Mouse (Mus musculus) embryonic facial prominence, embryonic 10.5 days (tissue): ENCODE data around the gene Taf9b. TPM values are rescaled to one million over a fixed set of nuclear protein-coding genes. Genes with fewer than 3 reads are reported as not detected.
"Not testable (repeated sequence)": the region's sequence is repeated elsewhere in the genome, so short reads cannot be mapped to it uniquely, and the experiment has no call there.

Experiments used
- DNase-seq: peaks from one replicate; pipeline ENCODE4 v3.0.0-alpha.2; 2017; ENCODE audit warnings: low spot score
- H3K27ac ChIP-seq: fragments of 300-500 bp; sonication (generic); replicated peaks from 2 replicates; pipeline ENCODE4 v1.5.1; 2016; ENCODE audit warnings: mild to moderate bottlenecking
- H3K27me3 ChIP-seq: fragments of 300-500 bp; sonication (generic); replicated peaks from 2 replicates; pipeline ENCODE4 v1.6.1; 2016; ENCODE audit warnings: low read depth, mild to moderate bottlenecking; ENCODE audit not compliant: poor library complexity, severe bottlenecking
- H3K36me3 ChIP-seq: fragments of 300-500 bp; sonication (generic); replicated peaks from 2 replicates; pipeline ENCODE4 v1.6.1; 2016; ENCODE audit warnings: mild to moderate bottlenecking, moderate library complexity
- H3K4me1 ChIP-seq: fragments of 300-500 bp; sonication (generic); 2 replicates; pipeline ENCODE4 v1.6.1; 2016
- H3K4me3 ChIP-seq: fragments of 300-500 bp; sonication (generic); 2 replicates; pipeline ENCODE4 v1.5.1; 2016; ENCODE audit warnings: mild to moderate bottlenecking, moderate library complexity
- H3K9me3 ChIP-seq: fragments of 300-500 bp; sonication (generic); 2 replicates; pipeline ENCODE4 v1.6.1; 2016; ENCODE audit warnings: mild to moderate bottlenecking
- WGBS: fragments of 180-500 bp; shearing (Covaris S2); methylation state at CpG from one replicate; pipeline ENCODE4 v1.1.7; 2016; 5-methylcytosine and 5-hydroxymethylcytosine counted together
- polyA plus RNA-seq: library from polyadenylated mRNA; unstranded; fragments of >200 nt; fragmentation: Nextera tagmentation; extraction: Ambion mirVana; gene quantifications from 2 replicates; pipeline ENCODE4 v1.2.1, GENCODE M21; 2016

Gene Taf9b
- 8.1 and 8.4 TPM in 2 replicates for polyA plus RNA-seq

GRCm38 (mm10) chrX:106221058-106221457 lies at the start of gene Taf9b:
Gene Taf9b, minus strand, starts transcription at chrX:106221158.
- Histone ChIP-seq H3K36me3 (no peaks in the 10 kb centered on the region), H3K27ac (peak within 1 kb of the TSS; percentile 86; the same call in 1 of the 2 replicates), H3K27me3 (peaks cover 16% of the 10 kb centered on the region), H3K4me3 (peak within 1 kb of the TSS; percentile 67), H3K9me3 (0 out of 2 replicates have a peak, but pooled peaks cover 6% of the 10 kb centered on the region), H3K4me1 (no peaks in the 10 kb centered on the region)
- no peak for DNase-seq
- 89% methylated on average over 25 of the region's 25 CpGs for WGBS

GRCm38 (mm10) chrX:106255276-106255675 lies 34.3 kb upstream of the Taf9b start, which contains the start of gene Fnd3c2:
Gene Fnd3c2, minus strand, starts transcription at chrX:106255376.
- H3K27me3 ChIP-seq: peaks cover 29% of the 10 kb centered on the region
- H3K4me3 ChIP-seq: no peak within 1 kb of the TSS
- no peaks in the 10 kb centered on the region for H3K36me3 ChIP-seq
- no peaks in the 10 kb centered on the region for H3K4me1 ChIP-seq
- no peak within 1 kb of the TSS for H3K27ac ChIP-seq
- DNase-seq: no peak
- H3K9me3 ChIP-seq: no peaks in the 10 kb centered on the region
- 84% methylated on average over 4 of the region's 4 CpGs for WGBS

GRCm38 (mm10) chrX:106219171-106220032 lies 1.6 kb downstream of the Taf9b start:
- Histone ChIP-seq H3K4me1 (no peaks in the 10 kb centered on the region), H3K27me3 (peaks cover 11% of the 10 kb centered on the region; the same call in 1 of the 2 replicates), H3K27ac (peak overlapping the region; percentile 86), H3K36me3 (no peaks in the 10 kb centered on the region), H3K9me3 (0 out of 2 replicates have a peak, but pooled peaks cover 6% of the 10 kb centered on the region), H3K4me3 (peak overlapping the region; percentile 67)
- DNase-seq: peak; percentile 77
- 23% methylated on average over 60 of the region's 60 CpGs for WGBS

GRCm38 (mm10) chrX:106209100-106209499 lies 11.9 kb downstream of the Taf9b start:
- no peak overlapping the region for H3K27ac ChIP-seq
- no peaks in the 10 kb centered on the region for H3K4me1 ChIP-seq
- H3K4me3 ChIP-seq: no peak overlapping the region
- 90% methylated on average over 2 of the region's 2 CpGs for WGBS
- H3K27me3 ChIP-seq: no peaks in the 10 kb centered on the region
- H3K36me3 ChIP-seq: peaks cover 22% of the 10 kb centered on the region
- no peaks in the 10 kb centered on the region for H3K9me3 ChIP-seq
- no peak for DNase-seq

- H3K27me3 ChIP-seq: 0 out of 2 replicates have a peak, but pooled peaks cover under 1% of the 10 kb centered on the region
- no peak for DNase-seq
- H3K4me1 ChIP-seq: no peaks in the 10 kb centered on the region
- 91% methylated on average over 5 of the region's 5 CpGs for WGBS
- no peak overlapping the region for H3K4me3 ChIP-seq
- no peak overlapping the region for H3K27ac ChIP-seq
- H3K36me3 ChIP-seq: peaks cover 94% of the 10 kb centered on the region
- no peaks in the 10 kb centered on the region for H3K9me3 ChIP-seq
These were observed 22.1 kb downstream of the Taf9b start for GRCm38 (mm10) chrX:106198904-106199303.

- no peak for DNase-seq
- Histone ChIP-seq H3K36me3 (peaks cover 98% of the 10 kb centered on the region), H3K27ac (no peak overlapping the region), H3K27me3 (0 out of 2 replicates have a peak, but pooled peaks cover 5% of the 10 kb centered on the region), H3K9me3 (no peaks in the 10 kb centered on the region), H3K4me3 (no peak overlapping the region), H3K4me1 (no peaks in the 10 kb centered on the region)
- WGBS: 67% methylated on average over 5 of the region's 5 CpGs
These were observed 23.6 kb downstream of the Taf9b start for GRCm38 (mm10) chrX:106197308-106197707.

GRCm38 (mm10) chrX:106194361-106194760 lies 26.6 kb downstream of the Taf9b start:
- not testable (repeated sequence) for H3K4me1 ChIP-seq, DNase-seq, H3K4me3 ChIP-seq, H3K9me3 ChIP-seq, H3K27ac ChIP-seq, H3K27me3 ChIP-seq
- 88% methylated on average over 6 of the region's 6 CpGs for WGBS
- peaks cover 85% of the 10 kb centered on the region for H3K36me3 ChIP-seq

- Histone ChIP-seq H3K27me3 (peaks cover 49% of the 10 kb centered on the region), H3K9me3 (no peaks in the 10 kb centered on the region), H3K36me3 (peaks cover 43% of the 10 kb centered on the region), H3K27ac (no peak overlapping the region), H3K4me3 (peak overlapping the region; percentile 66), H3K4me1 (peaks cover 27% of the 10 kb centered on the region)
- DNase-seq: no peak
- WGBS: 38% methylated on average over 4 of the region's 4 CpGs
These were observed 30.9 kb downstream of the Taf9b start for GRCm38 (mm10) chrX:106190091-106190490.

GRCm38 (mm10) chrX:106189356-106189755 lies 31.6 kb downstream of the Taf9b start:
- Histone ChIP-seq H3K27ac (peak overlapping the region; percentile 88; the same call in 1 of the 2 replicates), H3K27me3 (peaks cover 49% of the 10 kb centered on the region), H3K9me3 (no peaks in the 10 kb centered on the region), H3K4me1 (peaks cover 27% of the 10 kb centered on the region), H3K4me3 (peak overlapping the region; percentile 66), H3K36me3 (peaks cover 36% of the 10 kb centered on the region)
- DNase-seq: no peak
- WGBS: 62% methylated on average over 5 of the region's 5 CpGs

- DNase-seq: peak; percentile 21
- Histone ChIP-seq H3K4me3 (peak overlapping the region; percentile 66), H3K4me1 (peaks cover 27% of the 10 kb centered on the region), H3K27ac (peak overlapping the region; percentile 88), H3K27me3 (peaks cover 48% of the 10 kb centered on the region), H3K9me3 (no peaks in the 10 kb centered on the region), H3K36me3 (peaks cover 20% of the 10 kb centered on the region)
- 19% methylated on average over 12 of the region's 12 CpGs for WGBS
These were observed 33.2 kb downstream of the Taf9b start for GRCm38 (mm10) chrX:106187737-106188136.

- peaks cover 12% of the 10 kb centered on the region for H3K36me3 ChIP-seq
- WGBS: 13% methylated on average over 55 of the region's 55 CpGs
- peaks cover 27% of the 10 kb centered on the region for H3K4me1 ChIP-seq
- peak within 1 kb of the TSS; percentile 66 for H3K4me3 ChIP-seq
- peaks cover 48% of the 10 kb centered on the region for H3K27me3 ChIP-seq
- peak; percentile 95 for DNase-seq
- H3K9me3 ChIP-seq: no peaks in the 10 kb centered on the region
- H3K27ac ChIP-seq: peak within 1 kb of the TSS; percentile 88
These were observed 34.0 kb downstream of the Taf9b start, which contains the start of gene Pgk1 for GRCm38 (mm10) chrX:106186713-106187649. Gene Pgk1, plus strand, starts transcription at chrX:106187100.

- H3K4me1 ChIP-seq: peaks cover 27% of the 10 kb centered on the region
- H3K27me3 ChIP-seq: peaks cover 48% of the 10 kb centered on the region
- no peaks in the 10 kb centered on the region for H3K9me3 ChIP-seq
- DNase-seq: peak; percentile 59
- H3K36me3 ChIP-seq: peaks cover 7% of the 10 kb centered on the region; the same call in 1 of the 2 replicates
- H3K4me3 ChIP-seq: peak overlapping the region; percentile 66; the same call in 1 of the 2 replicates
- WGBS: 17% methylated on average over 5 of the region's 5 CpGs
- peak overlapping the region; percentile 88 for H3K27ac ChIP-seq
These were observed 35.3 kb downstream of the Taf9b start for GRCm38 (mm10) chrX:106185706-106186105.
